In the genomic region with DNA sequence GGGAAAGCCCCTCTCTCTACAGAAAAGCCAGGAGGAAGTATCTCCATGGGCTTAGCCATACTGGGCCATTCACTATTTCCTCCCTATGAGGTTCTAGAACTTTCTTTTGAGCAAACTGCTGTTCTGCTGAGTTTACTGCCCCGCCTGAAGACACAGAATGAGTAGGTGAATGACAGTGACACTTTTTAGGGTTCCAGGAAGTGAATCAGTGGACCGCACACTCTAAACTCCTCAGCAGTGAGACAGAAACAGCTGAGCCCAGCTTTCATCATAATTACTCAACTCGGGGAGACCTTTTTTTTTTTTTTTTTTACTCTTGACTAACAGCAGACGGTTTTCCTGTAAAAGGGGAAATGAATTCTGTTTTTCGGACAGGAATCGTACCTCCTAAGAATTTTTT, we compare ENCODE assay signal across 12 mouse cellular contexts. TPM values are rescaled to one million over a fixed set of nuclear protein-coding genes. Genes with fewer than 3 reads are reported as not detected.
DNase-seq lines count a peak whose midpoint lies in the region; ATAC-seq and TF ChIP-seq lines count a peak whose summit lies in the region.
"Had no signal": no experiment of that assay in that cellular context is flagged by ENCODE, and none has a peak within 500 bp of the region (broad histone marks: within the 10 kb centered on the region; RNA-seq: fewer than 3 reads in every experiment).

No protein-coding gene starts in this region.

- no peak overlapping the region for H3K9ac ChIP-seq in liver, embryonic 16.5 days (ENCODE audit: low read depth, low read length)
- H3K9ac ChIP-seq in liver, embryonic 12.5 days, result no peak overlapping the region

- H3K9me3 ChIP-seq in liver, embryonic 16.5 days (replicated peaks; ENCODE audit: control insufficient read depth, low read length), result no peaks in the 10 kb centered on the region
- H3K9me3 ChIP-seq in liver, embryonic 12.5 days (replicated peaks), result no peaks in the 10 kb centered on the region

- 0 out of 2 replicates have a peak overlapping the region, but pooled peaks have one; percentile 11 for H3K27ac ChIP-seq in liver, embryonic 16.5 days (ENCODE audit: low read length)
- H3K27ac ChIP-seq in liver, embryonic 12.5 days, result no peak overlapping the region

- 18% methylated on average over 6 of the region's 6 CpGs for WGBS in liver, embryonic 16.5 days (ENCODE audit: insufficient replicate concordance)
- 32% methylated on average over 6 of the region's 6 CpGs for WGBS in liver, embryonic 12.5 days (ENCODE audit: insufficient replicate concordance)

- H3K4me3 ChIP-seq in liver, embryonic 16.5 days (ENCODE audit: low read depth, low read length), result no peak overlapping the region
- H3K4me3 ChIP-seq in liver, embryonic 12.5 days, result no peak overlapping the region
- H3K4me3 ChIP-seq in myocyte, result peak overlapping the region; percentile 9

- H3K79me2 ChIP-seq in myocyte (ENCODE audit: control insufficient read depth, insufficient read depth), result peaks cover 51% of the 10 kb centered on the region

- H3K36me3 ChIP-seq in liver, embryonic 16.5 days (ENCODE audit: control insufficient read depth, insufficient read depth), result no peaks in the 10 kb centered on the region
- H3K36me3 ChIP-seq in liver, embryonic 12.5 days, result no peaks in the 10 kb centered on the region
- H3K36me3 ChIP-seq in myocyte (ENCODE audit: control insufficient read depth, insufficient read depth), result peaks cover 8% of the 10 kb centered on the region

- no peak for TF ChIP-seq CTCF in Patski (IDR thresholded peaks at IDR 0.05)

- DNase-seq in Patski (ENCODE audit: low read depth, low spot score), result no peak
- DNase-seq in spleen, postnatal 4 days (ENCODE audit: low spot score in 2 of 2), result no peak
- DNase-seq: adrenal gland, postnatal 14 days; cerebellum, adult 8-10 months; kidney, postnatal 36 days; spleen, adult 18-20 months; thymus, postnatal 25 days had no signal

- in situ Hi-C loops in Patski (cut with MboI; ENCODE audit: low pct_unique_long_range_greater_than_20kb), result loop anchor here (25.0 kb wide), 2 partner anchors 1724 to 1974 kb away; no protein-coding TSS in a partner anchor

- ATAC-seq in liver, embryonic 16.5 days (ENCODE audit: low read depth), result 0 out of 2 replicates have a peak, but pooled peaks have one; percentile 32
- no peak for ATAC-seq in liver, embryonic 12.5 days
- peak; percentile 44 for ATAC-seq in Patski
- ATAC-seq in granulocyte monocyte progenitor cell, adult 5-6 weeks (replicated peaks; ENCODE audit: poor library complexity, severe bottlenecking), result peak; percentile 83
- ATAC-seq in CD4-positive, CD25-positive, alpha-beta regulatory T cell, adult 4 months, result no peak

- POLR2A ChIA-PET in Patski (lab: Charles Lee), result interaction anchor here (0.6 to 4.4 kb wide), 3 partner anchors 10 to 260 kb away, joined by 3 to 26 read pairs (median 4); a partner anchor contains a TSS

- no peaks in the 10 kb centered on the region for H3K4me1 ChIP-seq in liver, embryonic 16.5 days (ENCODE audit: control insufficient read depth, low read depth, low read length)
- H3K4me1 ChIP-seq in liver, embryonic 12.5 days, result no peaks in the 10 kb centered on the region

- no peaks in the 10 kb centered on the region for H3K27me3 ChIP-seq in liver, embryonic 16.5 days (ENCODE audit: control insufficient read depth, insufficient read depth, low read depth, low read length)
- no peaks in the 10 kb centered on the region for H3K27me3 ChIP-seq in liver, embryonic 12.5 days (replicated peaks)
- H3K27me3 ChIP-seq in Patski, result no peaks in the 10 kb centered on the region
- no peaks in the 10 kb centered on the region for H3K27me3 ChIP-seq in myocyte (ENCODE audit: control insufficient read depth, insufficient read depth, insufficient read length)

- CTCF ChIA-PET in Patski (lab: Charles Lee), result no interaction called here

- H3ac ChIP-seq in myocyte (ENCODE audit: control insufficient read depth, insufficient read length), result no peak overlapping the region

- no peak for TF ChIP-seq POLR2A in myocyte (IDR thresholded peaks at IDR 0.05; ENCODE audit: insufficient read length, low read depth)

- peak overlapping the region; percentile 14; the same call in 1 of the 2 replicates for H3K4me2 ChIP-seq in liver, embryonic 16.5 days (ENCODE audit: low read depth, low read length)
- no peak overlapping the region for H3K4me2 ChIP-seq in liver, embryonic 12.5 days
- peak overlapping the region; percentile 97 for H3K4me2 ChIP-seq in myocyte (ENCODE audit: low read depth)

TF ChIP-seq in myocyte, 11 proteins besides CTCF, POLR2A, EP300 and RAD21:
- TF ChIP-seq USF1 (IDR thresholded peaks at IDR 0.05; ENCODE audit: low read depth) (no peak), MYOG (IDR thresholded peaks at IDR 0.05; ENCODE audit: control insufficient read depth in 1 of 3, insufficient read depth in 1 of 3, insufficient read length in 2 of 3, low read depth in 2 of 3) (peak in 1 of 3 experiments; percentile 32), CEBPB (IDR thresholded peaks at IDR 0.05; ENCODE audit: insufficient read depth, poor library complexity, severe bottlenecking) (peak; percentile 68; the same call in 1 of the 2 replicates), MYOD1 (IDR thresholded peaks at IDR 0.05; ENCODE audit: control insufficient read depth in 1 of 3, insufficient read length in 2 of 3, low read depth in 2 of 3) (peak in 2 of 3 experiments; percentile 51 to 57)

RNA-seq across cellular contexts. Expression of a gene that starts 10.9 kb away (rescaled TPM):
- polyA plus RNA-seq in liver, embryonic 16.5 days (2015; fragmentation: Nextera tagmentation; extraction: Ambion mirVana), result 0.99 and 1.5 TPM in 2 replicates
- 1.7 and 2.5 TPM in 2 replicates for polyA plus RNA-seq in liver, embryonic 12.5 days (2016; fragmentation: Nextera tagmentation; extraction: Ambion mirVana)
- polyA plus RNA-seq in Patski (2021), result 296 TPM
- not detected in 2 replicates for total RNA-seq in granulocyte monocyte progenitor cell, adult 5-6 weeks (2014; fragmentation: Nextera tagmentation)
- not detected in 2 replicates for total RNA-seq in granulocyte monocyte progenitor cell, adult 5-6 weeks (2017)
- 102 TPM for polyA plus RNA-seq in myocyte (2012; fragmentation: generic; extraction: Trizol)
- not detected for polyA plus RNA-seq in CD4-positive, CD25-positive, alpha-beta regulatory T cell, adult 4 months (2017; shearing (Covaris generic))

Comparison
In these comparisons a context has a peak if more than half of its experiments do, and no peak if none do; other contexts are left out.
1. ATAC-seq: peak in liver, embryonic 16.5 days (single experiment), Patski (single experiment) and granulocyte monocyte progenitor cell, adult 5-6 weeks (single experiment); none in liver, embryonic 12.5 days (single experiment) and CD4-positive, CD25-positive, alpha-beta regulatory T cell, adult 4 months (single experiment).
2. RNA of a gene that starts 10.9 kb away (polyA plus RNA-seq): 296 TPM in Patski (single experiment) and 102 TPM in myocyte (single experiment); 1.7 to 2.5 TPM in liver, embryonic 12.5 days, 0.99 to 1.5 TPM in liver, embryonic 16.5 days and not detected in CD4-positive, CD25-positive, alpha-beta regulatory T cell, adult 4 months; every median in the first group is over 10 times any median in the second.